Mouse (Mus musculus) v-Abl transformed pro-B cells (cell line): ENCODE data around the gene Nell1.

Experiments
- in situ Hi-C, 2 experiments: fragments of 400-800 bp; cut with MboI; formaldehyde crosslinking; loops; one replicate each; pipeline ENCODE4 v1.15.1; 2025; ENCODE audit not compliant: unreplicated experiment in 2 of 2

Nell1 gene

DNA sequence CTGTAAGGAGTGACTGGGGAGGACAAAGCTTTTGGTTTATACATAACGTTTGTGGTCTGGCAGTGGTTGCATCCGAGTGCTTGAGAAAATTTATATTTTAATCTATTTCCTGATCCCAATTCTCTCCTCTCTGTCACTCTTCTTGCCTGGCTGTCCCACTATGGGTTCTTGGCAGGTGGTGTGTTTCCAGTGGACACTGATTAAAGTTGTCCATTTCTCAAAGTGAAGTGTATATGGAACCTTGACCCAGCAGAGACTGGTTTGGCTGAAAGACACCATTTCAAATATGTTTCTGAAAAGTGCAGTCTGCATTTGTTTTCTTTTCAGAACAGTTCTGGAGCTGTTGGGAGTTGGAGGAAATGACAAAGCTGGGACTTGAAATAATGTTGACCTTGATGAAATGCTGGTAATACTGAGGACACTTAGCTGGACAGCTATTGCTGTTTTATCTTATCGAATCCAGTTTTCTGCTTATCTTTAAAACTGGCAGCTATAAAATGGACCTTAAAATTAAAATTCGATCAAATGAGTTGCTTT, 512.3 kb downstream of the Nell1 start:
- in situ Hi-C loops, result loop anchor here in 1 of 2 experiments (5.0 kb wide), 1 partner anchor 530 kb away; no protein-coding TSS in a partner anchor

DNA sequence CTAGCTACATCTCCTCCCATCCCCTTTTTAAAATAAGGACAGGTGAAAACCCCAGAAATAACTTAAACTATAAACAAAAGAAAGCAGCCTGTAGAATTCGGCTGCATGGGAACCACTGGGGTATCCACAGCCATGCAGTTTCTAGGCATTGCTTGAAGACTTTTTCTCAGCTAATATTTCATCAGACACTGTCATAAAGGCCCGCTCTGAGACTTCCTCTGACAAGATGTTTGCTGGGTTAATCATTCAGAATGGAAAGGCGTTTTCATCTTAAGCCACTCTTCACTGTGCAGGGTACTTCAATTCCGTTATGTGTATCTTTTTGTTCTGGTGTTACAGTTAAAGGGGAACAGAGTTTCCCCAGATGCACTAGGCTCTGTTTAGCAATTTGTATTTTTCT, 526.9 kb downstream of the Nell1 start:
- in situ Hi-C loops, result no loop called here

DNA sequence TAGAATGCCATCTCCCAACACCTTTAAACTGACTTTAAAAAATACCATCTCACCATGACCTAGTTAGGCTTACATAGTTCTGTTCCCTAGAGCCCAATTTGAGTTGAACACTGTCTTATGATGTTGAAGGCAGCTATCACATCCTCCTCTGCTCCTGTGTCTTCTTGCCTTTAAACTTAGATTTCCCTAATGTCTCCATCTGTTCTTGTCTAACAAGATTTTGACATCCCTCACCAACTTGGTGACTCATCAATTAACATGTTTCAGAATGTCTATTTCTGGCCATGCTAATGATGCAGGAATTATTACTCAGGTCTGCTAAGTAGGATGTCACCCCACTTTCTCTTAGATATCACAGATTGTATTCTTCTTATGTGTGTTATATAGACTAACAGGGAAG, 532.4 kb downstream of the Nell1 start:
- in situ Hi-C loops, result no loop called here

DNA sequence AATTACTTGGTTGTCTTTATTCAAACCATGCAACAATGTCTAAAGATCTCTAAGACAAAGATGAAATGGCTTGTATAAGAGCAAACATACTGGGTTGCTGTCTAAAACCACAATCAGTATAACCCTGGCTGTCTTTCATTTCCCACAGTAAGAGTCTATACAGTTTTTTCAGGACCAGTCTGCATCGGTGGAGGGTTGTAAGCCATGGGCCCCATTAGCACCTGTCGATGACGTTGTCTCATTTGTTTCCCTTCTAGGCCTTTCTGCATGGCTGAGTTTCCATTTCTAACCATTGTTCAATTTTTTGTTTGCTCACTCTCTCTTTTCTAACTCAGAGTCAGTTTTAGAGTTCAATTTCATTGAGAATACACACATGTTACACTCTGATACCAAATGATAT, 540.2 kb downstream of the Nell1 start:
- in situ Hi-C loops, result no loop called here

DNA sequence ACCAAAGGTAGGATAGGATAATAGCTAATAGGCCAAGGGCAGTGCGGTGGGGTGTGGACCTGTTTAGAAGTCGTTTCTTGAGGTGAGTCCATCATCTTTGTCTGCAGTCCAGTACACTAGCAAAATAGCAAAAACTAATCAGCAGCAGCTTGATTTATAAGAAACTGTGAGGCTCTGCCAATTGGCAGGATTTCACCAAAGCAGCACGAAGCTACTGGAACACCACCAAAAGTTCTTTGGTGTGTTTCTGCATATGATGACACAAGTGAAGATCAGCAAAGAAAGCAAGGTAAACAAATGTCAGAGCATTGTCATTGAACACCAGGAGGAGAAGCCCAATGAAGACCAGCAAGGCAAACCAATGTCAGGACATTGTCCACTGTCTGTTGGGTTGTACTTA, 542.0 kb downstream of the Nell1 start:
- in situ Hi-C loops, result no loop called here

DNA sequence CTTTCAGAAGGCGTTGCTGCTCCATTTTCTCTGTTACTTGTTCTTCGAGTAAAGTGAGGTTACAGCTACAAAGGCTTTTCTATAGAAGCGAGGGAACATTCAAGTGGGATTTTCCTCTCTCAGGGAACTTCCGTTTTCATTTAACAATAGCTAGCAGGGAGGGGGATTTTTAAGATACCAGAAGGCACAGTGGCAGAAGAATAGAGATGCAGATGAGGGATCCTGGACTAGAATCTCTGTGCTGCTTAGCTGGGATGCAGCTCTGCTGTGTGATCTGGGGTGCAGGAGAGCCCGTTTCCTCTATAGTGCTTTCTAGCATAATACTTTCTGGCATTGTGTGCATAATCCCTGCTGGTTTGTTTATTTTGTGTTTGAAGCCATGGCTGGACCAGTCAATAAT, 568.7 kb downstream of the Nell1 start:
- in situ Hi-C loops, result no loop called here

DNA sequence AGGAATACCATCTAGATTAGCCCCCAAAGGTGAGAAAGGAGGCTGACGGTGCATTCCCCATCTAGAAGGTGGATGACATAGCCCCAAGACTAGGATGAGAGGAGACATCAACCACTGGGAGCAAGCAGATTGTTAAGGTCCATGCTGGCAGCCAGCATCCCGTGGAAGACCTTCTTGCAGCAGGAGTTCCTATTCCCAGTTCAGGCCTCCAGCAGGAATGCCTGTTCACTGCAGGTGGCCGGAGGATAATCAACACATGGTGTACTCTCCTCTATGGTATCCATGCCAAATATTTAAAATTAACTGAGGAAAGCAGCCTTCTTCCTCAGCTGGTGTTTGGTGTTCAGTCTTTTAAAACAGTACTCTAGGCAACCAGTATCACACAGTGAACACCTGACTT, 574.9 kb downstream of the Nell1 start:
- in situ Hi-C loops, result no loop called here

DNA sequence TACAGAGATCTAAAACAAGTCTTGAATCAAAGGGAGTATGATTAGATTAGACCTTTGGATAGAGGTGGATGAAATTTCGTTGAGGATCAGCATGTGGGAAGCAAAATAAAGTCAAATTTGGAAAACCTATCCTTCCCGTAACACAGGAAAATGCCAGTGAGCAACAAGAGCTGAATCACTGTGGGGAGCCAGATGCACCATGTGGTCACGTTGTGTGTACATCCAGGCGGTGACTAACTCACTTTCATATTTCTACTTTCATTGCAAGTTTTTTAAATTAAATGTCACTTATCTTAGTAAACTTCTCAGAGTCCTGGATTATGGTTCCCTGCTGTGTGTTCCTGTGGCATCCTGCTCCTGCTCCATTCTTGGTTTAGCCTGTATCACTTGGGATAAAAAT, 576.8 kb downstream of the Nell1 start:
- in situ Hi-C loops, result no loop called here

DNA sequence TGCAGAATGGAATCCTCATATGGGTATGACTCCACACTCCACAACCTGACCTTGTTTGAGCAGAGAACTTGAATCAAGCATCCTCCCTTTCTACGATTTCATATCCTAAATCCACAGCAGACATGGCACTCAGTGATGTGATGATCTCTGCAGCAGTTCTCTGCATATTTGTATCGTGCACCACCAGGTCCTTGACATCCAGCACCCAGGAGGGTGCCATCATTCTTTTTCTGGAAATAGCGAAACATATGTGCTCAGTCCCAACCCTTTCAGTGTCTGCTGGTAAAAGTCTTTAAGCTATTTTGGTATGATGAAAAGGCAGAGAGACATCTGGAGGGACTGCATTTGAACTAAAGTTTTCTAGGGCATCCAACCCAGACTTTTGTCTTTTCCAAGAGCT, 588.0 kb downstream of the Nell1 start:
- in situ Hi-C loops, result no loop called here

DNA sequence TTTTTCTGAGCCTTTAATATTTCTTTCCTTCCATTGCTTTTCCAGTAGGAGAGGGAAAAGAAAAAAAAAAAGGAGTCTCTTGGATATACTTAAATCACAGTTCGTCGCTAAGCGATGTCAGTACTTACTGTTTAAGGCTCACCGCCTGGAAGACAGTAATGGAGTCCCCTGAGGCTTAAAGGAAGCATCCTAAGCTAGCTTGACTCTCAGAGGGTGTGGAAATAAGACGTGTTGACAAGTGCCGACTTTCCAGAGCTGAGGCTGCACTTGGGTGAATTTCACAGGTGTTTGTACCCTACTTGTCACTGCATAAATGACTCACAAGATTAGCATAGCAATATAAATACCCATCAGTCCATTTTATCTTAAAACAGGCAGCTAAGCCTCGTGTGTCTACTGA, 599.2 kb downstream of the Nell1 start:
- in situ Hi-C loops, result no loop called here

DNA sequence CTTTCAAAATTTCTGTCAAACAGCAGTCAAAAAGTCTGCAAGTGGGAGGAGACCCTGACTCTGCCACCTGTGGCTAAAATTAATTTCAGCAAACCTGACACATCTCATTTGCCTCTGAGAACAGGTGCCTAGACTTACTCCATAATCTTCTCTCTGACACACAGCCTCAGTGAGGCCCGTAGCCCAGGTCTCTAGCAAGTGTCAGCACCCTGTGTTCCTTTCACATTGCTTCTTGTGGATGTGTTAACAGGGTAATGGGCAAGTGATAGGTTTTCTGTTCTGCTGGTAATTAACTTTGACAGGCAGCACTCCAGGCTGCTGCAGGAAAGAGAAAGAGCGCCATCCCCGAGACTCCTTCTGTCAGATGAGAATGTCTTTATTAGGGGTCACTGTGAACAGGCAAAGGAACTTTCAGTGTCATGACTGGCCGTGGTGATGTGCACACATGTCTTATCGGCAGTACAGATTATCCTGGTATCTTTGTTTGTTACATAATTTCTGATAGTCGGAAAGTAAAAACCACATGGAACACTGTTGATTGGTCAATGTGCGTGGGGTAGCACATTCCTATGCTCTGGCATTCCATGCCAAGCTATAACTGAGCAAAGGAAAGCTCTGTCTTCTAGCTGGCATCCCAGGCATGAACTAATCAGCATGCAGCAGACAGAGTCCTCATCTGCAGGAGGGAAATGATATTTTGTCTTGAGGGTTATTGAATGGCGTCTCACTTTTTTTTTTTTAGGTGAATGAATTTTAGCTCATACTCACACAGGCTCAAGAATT, 614.2 kb downstream of the Nell1 start:
- in situ Hi-C loops, result no loop called here

DNA sequence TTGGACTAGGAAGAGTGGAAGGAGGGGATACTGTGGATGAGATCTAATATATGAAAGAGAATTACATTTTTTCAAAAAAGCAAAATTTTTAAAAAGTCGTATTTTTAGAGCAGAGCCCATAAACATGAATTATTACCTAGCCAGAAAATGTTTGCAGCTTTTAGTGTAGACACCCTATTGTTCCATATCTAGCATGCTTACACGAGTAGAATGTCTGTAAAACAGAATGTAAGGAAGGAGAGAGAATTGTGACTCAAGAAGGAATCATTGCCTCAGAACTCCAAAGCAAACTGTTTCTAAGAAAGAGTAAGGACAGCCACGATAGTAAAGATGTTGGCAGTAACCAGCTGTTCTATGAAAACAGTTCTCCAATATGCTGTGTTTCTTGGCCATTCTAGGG, 624.2 kb downstream of the Nell1 start, which contains the start of gene 4933405O20Rik:
4933405O20Rik (plus strand) TSS at position 301 of the 400 bp plus-strand sequence.
- in situ Hi-C loops, result no loop called here

DNA sequence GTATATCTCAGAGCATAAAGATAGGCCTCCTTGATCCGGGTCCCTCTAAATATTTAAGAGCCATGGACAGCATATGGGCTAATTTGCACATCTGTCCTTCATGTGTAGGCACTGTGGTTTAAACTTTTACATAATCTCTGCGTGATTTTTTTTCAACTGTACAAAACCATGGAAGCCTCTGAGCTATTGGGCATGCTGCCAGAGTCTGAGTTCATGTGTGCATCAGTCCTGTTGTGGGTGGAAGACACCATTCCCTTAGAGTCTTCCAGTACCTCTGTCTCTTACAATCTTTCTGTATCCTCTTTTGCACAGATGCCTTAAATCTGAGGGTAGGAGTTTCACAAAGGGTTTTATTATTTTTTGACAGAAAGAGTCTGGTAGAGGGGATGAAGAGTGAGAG, 639.4 kb downstream of the Nell1 start:
- in situ Hi-C loops, result no loop called here

DNA sequence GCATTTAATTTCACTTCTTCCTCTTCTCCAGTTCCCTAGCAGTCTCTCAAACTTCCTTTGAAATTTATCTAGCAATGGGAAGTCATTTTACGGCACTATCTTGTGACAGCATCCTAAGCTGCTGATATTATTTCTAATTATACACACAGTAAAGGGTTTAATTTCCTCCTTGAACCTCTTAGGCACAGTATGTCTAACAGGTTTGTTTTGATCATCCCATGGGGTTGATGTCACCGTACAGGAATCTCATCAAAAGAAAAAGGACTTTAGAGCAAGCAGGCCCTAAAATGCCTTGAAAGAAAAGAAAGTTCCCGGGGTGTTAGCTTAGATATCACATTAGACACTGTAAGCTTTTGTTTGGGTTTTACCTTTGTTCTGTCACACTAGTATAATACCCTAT, 654.5 kb downstream of the Nell1 start:
- in situ Hi-C loops, result no loop called here

DNA sequence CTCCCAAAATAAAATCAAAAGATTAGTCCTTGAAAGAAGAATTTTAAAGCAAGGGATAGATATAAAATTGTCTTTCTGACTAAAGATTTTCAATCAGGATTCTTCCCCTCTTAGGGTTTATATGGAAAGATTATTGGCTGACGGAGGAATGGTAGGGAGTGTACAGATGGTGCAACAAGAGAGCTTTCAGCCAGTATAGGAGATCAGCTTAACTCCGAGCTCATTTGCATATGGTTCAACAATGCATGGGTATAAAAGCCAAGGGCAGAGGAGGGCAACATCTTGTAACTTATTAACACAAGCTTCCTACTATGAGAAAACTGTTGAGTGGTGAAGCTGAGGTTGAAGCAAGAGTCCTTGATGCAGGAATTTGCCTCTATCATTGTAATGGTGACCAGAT, 658.5 kb downstream of the Nell1 start:
- in situ Hi-C loops, result no loop called here

DNA sequence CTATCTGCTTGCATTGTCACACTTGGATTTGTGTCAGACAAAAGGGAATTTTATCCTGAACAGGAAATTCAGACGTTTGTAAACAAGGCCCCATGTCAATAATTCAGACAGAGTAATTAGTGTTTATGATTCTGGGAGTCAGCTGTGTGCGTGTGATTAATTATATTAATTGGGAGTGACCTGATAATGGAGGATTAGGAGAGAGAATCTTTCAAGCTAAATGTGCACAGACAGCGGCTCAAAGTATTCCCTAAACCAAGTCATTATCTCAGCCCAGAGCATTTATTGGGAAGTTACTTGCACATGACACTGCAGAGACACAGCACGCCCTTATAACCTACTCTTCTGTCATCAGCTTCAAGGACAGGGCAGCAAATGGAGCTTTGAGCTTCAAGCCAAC, 697.6 kb downstream of the Nell1 start:
- in situ Hi-C loops, result no loop called here

DNA sequence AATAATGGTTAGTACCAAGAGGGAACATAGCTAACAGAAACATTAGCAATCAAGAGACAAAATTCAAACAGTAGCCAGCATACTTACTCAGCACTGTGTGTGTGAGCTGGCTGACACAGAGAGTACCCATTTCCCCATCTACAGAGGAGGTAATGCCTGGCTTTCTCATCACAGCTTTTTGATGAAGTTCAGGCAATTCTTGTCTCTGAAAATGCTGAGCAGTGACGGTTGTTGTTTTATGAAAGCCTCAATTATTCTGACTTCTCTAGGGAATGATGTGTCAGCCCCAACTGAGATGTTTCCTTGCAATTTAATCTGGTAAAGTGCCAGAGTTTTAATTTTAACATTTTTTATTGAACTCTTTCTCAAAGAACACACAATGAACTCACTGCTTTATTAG, 700.8 kb downstream of the Nell1 start:
- in situ Hi-C loops, result no loop called here

DNA sequence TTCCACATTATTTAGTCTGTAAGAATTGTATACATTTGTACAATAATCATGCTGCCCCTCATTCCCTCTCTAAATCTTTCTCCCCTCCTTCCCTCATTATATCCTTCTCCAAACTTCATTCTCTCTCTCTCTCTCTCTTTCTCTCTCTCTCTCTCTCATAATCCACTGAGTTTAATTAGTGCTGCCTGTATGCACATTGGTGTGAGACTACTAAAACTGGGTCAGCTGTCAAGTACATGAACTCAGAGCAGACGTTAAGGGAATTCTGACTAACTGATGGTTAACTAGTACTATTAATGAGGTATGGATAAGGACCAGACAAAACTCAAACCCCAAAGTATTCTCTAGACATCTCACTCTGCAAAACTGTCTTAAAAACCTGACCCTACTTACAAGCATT, 702.8 kb downstream of the Nell1 start:
- in situ Hi-C loops, result no loop called here

DNA sequence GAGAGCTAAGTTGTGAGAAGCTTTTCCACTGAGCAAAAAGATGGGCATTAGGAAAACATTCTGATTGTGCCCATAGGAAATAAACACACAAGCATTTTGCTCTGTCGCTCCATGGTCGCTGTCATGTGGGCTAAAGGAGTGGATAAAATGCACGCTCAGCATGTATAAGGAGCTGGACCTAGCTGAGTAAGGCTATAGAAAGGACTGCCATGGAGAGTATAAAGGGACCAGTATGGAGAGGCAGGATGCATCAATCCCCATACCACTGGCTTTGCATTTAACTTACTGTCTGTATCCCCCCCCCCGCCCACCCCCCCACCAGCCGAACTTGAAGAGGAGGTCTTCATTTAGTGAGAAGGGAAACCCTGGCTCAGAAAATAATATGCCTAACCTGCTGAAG, 711.7 kb downstream of the Nell1 start:
- in situ Hi-C loops, result no loop called here

DNA sequence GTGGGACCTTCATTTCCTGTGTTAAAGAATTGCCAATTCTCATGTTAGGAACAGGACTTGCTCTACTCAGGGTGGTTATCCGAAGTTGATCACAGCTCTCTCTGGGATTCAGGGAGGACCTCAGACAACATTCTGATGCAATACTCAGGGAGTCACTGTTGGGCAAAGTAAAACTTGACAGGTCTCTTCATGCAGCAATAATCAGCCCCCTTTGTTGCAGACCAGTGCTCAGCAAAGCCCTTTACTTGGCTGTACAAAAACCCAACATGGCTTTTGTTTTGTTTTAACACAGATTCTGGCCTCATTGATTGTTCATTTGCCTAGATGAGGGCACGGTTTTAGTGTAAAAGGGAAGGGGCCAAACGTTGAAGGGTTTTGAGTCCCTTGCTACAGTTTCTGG, 750.5 kb downstream of the Nell1 start:
- in situ Hi-C loops, result no loop called here

DNA sequence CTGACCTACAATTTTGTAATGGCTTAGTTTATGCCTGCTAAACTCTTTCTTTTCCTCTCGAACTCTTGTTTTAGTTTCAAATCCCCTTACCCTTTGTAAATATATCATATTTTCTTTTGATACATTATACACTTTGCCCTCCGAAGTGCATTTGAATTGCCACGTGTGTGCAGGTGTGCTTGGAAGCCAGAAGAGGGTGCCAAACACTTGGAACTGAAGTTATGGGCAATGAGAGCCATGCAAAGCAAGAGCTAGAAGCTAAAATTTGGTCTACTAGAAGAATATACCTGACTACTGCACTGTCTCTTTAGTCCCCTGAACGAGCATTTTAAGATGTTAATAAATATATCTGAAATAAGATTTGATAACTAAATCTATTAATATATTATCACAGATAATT, 756.3 kb downstream of the Nell1 start:
- in situ Hi-C loops, result no loop called here

DNA sequence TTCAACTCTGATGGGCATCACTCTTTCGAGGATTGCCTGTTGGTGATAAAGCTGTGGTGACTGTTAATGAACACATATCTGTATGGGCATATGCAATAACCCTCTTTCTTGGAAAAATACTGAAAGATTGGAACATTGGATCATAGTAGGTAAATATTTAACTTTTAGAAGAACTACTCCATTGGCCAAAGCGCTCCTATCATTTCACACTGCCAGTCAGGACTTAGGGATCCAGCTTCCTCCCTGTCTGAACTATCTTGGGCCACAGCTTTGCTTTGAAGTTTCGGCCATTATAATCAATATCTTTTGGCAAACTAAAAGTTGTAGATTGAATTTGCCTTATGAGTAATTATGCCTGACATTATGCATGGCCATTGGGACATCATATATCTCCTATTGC, 780.9 kb downstream of the Nell1 start:
- in situ Hi-C loops, result no loop called here

DNA sequence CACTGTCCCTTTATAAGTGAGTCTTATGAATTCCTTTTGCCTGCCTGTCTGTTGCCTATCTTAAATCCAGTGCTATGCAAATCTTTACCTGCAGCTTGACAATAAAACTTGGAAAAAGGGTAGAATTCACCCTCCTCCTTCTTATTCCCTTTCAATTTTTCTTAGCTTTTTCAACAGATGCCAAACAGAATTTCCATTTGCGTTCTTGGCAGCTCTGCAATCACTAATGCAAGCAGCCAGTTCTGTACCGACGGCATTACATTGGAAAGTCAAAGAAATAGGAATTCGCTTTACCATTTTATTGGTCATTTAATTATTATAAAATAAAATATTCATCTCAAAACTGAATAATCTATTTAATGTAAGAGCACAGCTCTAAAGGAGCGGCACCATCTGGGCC, 781.7 kb downstream of the Nell1 start:
- in situ Hi-C loops, result no loop called here
